Mouse (Mus musculus): ENCODE measurements around the gene Klhl10. TPM values are rescaled to one million over a fixed set of nuclear protein-coding genes. Genes with fewer than 3 reads are reported as not detected.

The Klhl10 gene
- polyA plus RNA-seq, 1 experiment from 2014 or later, result 0.22 TPM

- 87% methylated on average over 5 of the region's 5 CpGs for WGBS
- ATAC-seq (ENCODE audit: low FRiP score, low TSS enrichment) (no peak; the same call in 1 of the 2 replicates), DNase-seq (ENCODE audit: low spot score) (no peak)
- Histone ChIP-seq H3K9ac (ENCODE audit: low read length) (no peak overlapping the region), H3K27ac (replicated peaks) (no peak overlapping the region), H3K9me3 (ENCODE audit: control insufficient read depth, low read length) (no peaks in the 10 kb centered on the region), H3K4me3 (ENCODE audit: low read depth, low read length) (no peak overlapping the region), H3K27me3 (ENCODE audit: control insufficient read depth, insufficient read depth, low read length) (no peaks in the 10 kb centered on the region), H3K4me2 (replicated peaks; ENCODE audit: low read depth) (no peak overlapping the region), H3K36me3 (ENCODE audit: control insufficient read depth, insufficient read depth, low read length) (peaks cover 11% of the 10 kb centered on the region), H3K4me1 (replicated peaks; ENCODE audit: control insufficient read depth, insufficient read depth) (no peaks in the 10 kb centered on the region)
- TF ChIP-seq CTCF (IDR thresholded peaks at IDR 0.05; ENCODE audit: low read depth) (no peak), EP300 (optimal IDR thresholded peaks at IDR 0.05) (no peak)
These were observed 9.7 kb upstream of the Klhl10 start for GRCm38 (mm10) chr11:100432002-100432401.

GRCm38 (mm10) chr11:100435678-100436246 lies 6.0 kb upstream of the Klhl10 start:
- no peak for ATAC-seq (ENCODE audit: low FRiP score, low TSS enrichment)
- 82% methylated on average over 9 of the region's 9 CpGs for WGBS
- no peak overlapping the region for H3K27ac ChIP-seq (replicated peaks)

GRCm38 (mm10) chr11:100437901-100438300 lies 3.8 kb upstream of the Klhl10 start:
- Histone ChIP-seq H3K4me1 (replicated peaks; ENCODE audit: control insufficient read depth, insufficient read depth) (peaks cover 4% of the 10 kb centered on the region; the same call in 1 of the 2 replicates), H3K4me2 (replicated peaks; ENCODE audit: low read depth) (no peak overlapping the region), H3K9ac (ENCODE audit: low read length) (no peak overlapping the region), H3K36me3 (ENCODE audit: control insufficient read depth, insufficient read depth, low read length) (peaks cover 11% of the 10 kb centered on the region), H3K27me3 (ENCODE audit: control insufficient read depth, insufficient read depth, low read length) (no peaks in the 10 kb centered on the region), H3K4me3 (ENCODE audit: low read depth, low read length) (no peak overlapping the region), H3K9me3 (ENCODE audit: control insufficient read depth, low read length) (no peaks in the 10 kb centered on the region), H3K27ac (replicated peaks) (no peak overlapping the region)
- TF ChIP-seq EP300 (optimal IDR thresholded peaks at IDR 0.05), result no peak
- no peak for TF ChIP-seq CTCF (IDR thresholded peaks at IDR 0.05; ENCODE audit: low read depth)
- WGBS, result 75% methylated on average over 1 of the region's 1 CpGs
- DNase-seq (ENCODE audit: low spot score) (no peak), ATAC-seq (ENCODE audit: low FRiP score, low TSS enrichment) (no peak)

More at GRCm38 (mm10) chr11:100435678-100436246, 6.0 kb upstream of the Klhl10 start:
- H3K36me3 ChIP-seq (ENCODE audit: control insufficient read depth, insufficient read depth, low read length), result peaks cover 11% of the 10 kb centered on the region
- H3K27me3 ChIP-seq (ENCODE audit: control insufficient read depth, insufficient read depth, low read length), result no peaks in the 10 kb centered on the region
- peaks cover 4% of the 10 kb centered on the region; the same call in 1 of the 2 replicates for H3K4me1 ChIP-seq (replicated peaks; ENCODE audit: control insufficient read depth, insufficient read depth)
- no peak overlapping the region for H3K9ac ChIP-seq (ENCODE audit: low read length)
- no peaks in the 10 kb centered on the region for H3K9me3 ChIP-seq (ENCODE audit: control insufficient read depth, low read length)
- DNase-seq (ENCODE audit: low spot score), result no peak
- no peak overlapping the region for H3K4me2 ChIP-seq (replicated peaks; ENCODE audit: low read depth)
- no peak overlapping the region for H3K4me3 ChIP-seq (ENCODE audit: low read depth, low read length)
- TF ChIP-seq CTCF (IDR thresholded peaks at IDR 0.05; ENCODE audit: low read depth), result no peak
- no peak for TF ChIP-seq EP300 (optimal IDR thresholded peaks at IDR 0.05)

- WGBS, result 1% methylated on average over 50 of the region's 52 CpGs
- H3K27me3 ChIP-seq (ENCODE audit: control insufficient read depth, insufficient read depth, low read length), result no peaks in the 10 kb centered on the region
- peak overlapping the region; percentile 90 for H3K9ac ChIP-seq (ENCODE audit: low read length)
These were observed 810 bp upstream of the Klhl10 start for GRCm38 (mm10) chr11:100440691-100441522.

GRCm38 (mm10) chr11:100442625-100443024 lies 908 bp downstream of the Klhl10 start:
- ATAC-seq (ENCODE audit: low FRiP score, low TSS enrichment) (no peak), DNase-seq (ENCODE audit: low spot score) (no peak)
- TF ChIP-seq CTCF (IDR thresholded peaks at IDR 0.05; ENCODE audit: low read depth), result no peak
- no peak for TF ChIP-seq EP300 (optimal IDR thresholded peaks at IDR 0.05)
- Histone ChIP-seq H3K36me3 (ENCODE audit: control insufficient read depth, insufficient read depth, low read length) (no peaks in the 10 kb centered on the region; the same call in 1 of the 2 replicates), H3K4me2 (replicated peaks; ENCODE audit: low read depth) (no peak overlapping the region), H3K9me3 (ENCODE audit: control insufficient read depth, low read length) (no peaks in the 10 kb centered on the region), H3K4me1 (replicated peaks; ENCODE audit: control insufficient read depth, insufficient read depth) (peaks cover 4% of the 10 kb centered on the region; the same call in 1 of the 2 replicates), H3K9ac (ENCODE audit: low read length) (no peak overlapping the region), H3K27me3 (ENCODE audit: control insufficient read depth, insufficient read depth, low read length) (no peaks in the 10 kb centered on the region), H3K4me3 (ENCODE audit: low read depth, low read length) (no peak overlapping the region), H3K27ac (replicated peaks) (no peak overlapping the region)
- 82% methylated on average over 6 of the region's 6 CpGs for WGBS

More at GRCm38 (mm10) chr11:100440691-100441522, 810 bp upstream of the Klhl10 start:
- Histone ChIP-seq H3K36me3 (ENCODE audit: control insufficient read depth, insufficient read depth, low read length) (peaks cover under 1% of the 10 kb centered on the region), H3K9me3 (ENCODE audit: control insufficient read depth, low read length) (no peaks in the 10 kb centered on the region), H3K4me2 (replicated peaks; ENCODE audit: low read depth) (peak overlapping the region; percentile 95), H3K27ac (replicated peaks) (peak overlapping the region; percentile 58; the same call in 1 of the 2 replicates), H3K4me3 (ENCODE audit: low read depth, low read length) (peak overlapping the region; percentile 74), H3K4me1 (replicated peaks; ENCODE audit: control insufficient read depth, insufficient read depth) (peaks cover 4% of the 10 kb centered on the region; the same call in 1 of the 2 replicates)
- TF ChIP-seq EP300 (optimal IDR thresholded peaks at IDR 0.05), result no peak
- peak; percentile 16; the same call in 1 of the 2 replicates for TF ChIP-seq CTCF (IDR thresholded peaks at IDR 0.05; ENCODE audit: low read depth)
- peak; percentile 88 for DNase-seq (ENCODE audit: low spot score)
- ATAC-seq (ENCODE audit: low FRiP score, low TSS enrichment), result peak; percentile 95
